Mouse (Mus musculus): ENCODE results near the gene Enox1. TPM values are rescaled to one million over a fixed set of nuclear protein-coding genes. Genes with fewer than 3 reads are reported as not detected.

The Enox1 gene
- polyA plus RNA-seq, 1 experiment from 2014 or later, result 8.0 TPM

GRCm38 (mm10) chr14:77159397-77159796, 2.8 kb downstream of the Enox1 start:
- WGBS, result 83% methylated on average over 5 of the region's 5 CpGs
- H3K27me3 ChIP-seq, result peaks cover 56% of the 10 kb centered on the region
- H3K27ac ChIP-seq, result no peak overlapping the region
- H3K4me1 ChIP-seq, result peaks cover 19% of the 10 kb centered on the region
- no peaks in the 10 kb centered on the region for H3K9me3 ChIP-seq (replicated peaks)
- no peak overlapping the region for H3K4me3 ChIP-seq (replicated peaks)
- no peak for ATAC-seq (replicated peaks; ENCODE audit: low FRiP score)
- H3K36me3 ChIP-seq, result no peaks in the 10 kb centered on the region
- H3K9ac ChIP-seq, result no peak overlapping the region
- H3K4me2 ChIP-seq, result no peak overlapping the region

GRCm38 (mm10) chr14:77162496-77162895, 5.9 kb downstream of the Enox1 start:
- 79% methylated on average over 3 of the region's 3 CpGs for WGBS
- Histone ChIP-seq H3K36me3 (no peaks in the 10 kb centered on the region), H3K4me3 (replicated peaks) (no peak overlapping the region), H3K4me1 (peaks cover 4% of the 10 kb centered on the region), H3K9ac (no peak overlapping the region), H3K27me3 (peaks cover 29% of the 10 kb centered on the region), H3K27ac (no peak overlapping the region), H3K4me2 (no peak overlapping the region), H3K9me3 (replicated peaks) (no peaks in the 10 kb centered on the region)
- no peak for ATAC-seq (replicated peaks; ENCODE audit: low FRiP score)

GRCm38 (mm10) chr14:77164396-77164795, 7.8 kb downstream of the Enox1 start:
- Histone ChIP-seq H3K27ac (no peak overlapping the region), H3K4me1 (no peaks in the 10 kb centered on the region), H3K9ac (no peak overlapping the region), H3K4me2 (no peak overlapping the region), H3K4me3 (replicated peaks) (no peak overlapping the region), H3K36me3 (no peaks in the 10 kb centered on the region), H3K27me3 (peaks cover 12% of the 10 kb centered on the region), H3K9me3 (replicated peaks) (no peaks in the 10 kb centered on the region)
- ATAC-seq (replicated peaks; ENCODE audit: low FRiP score), result no peak
- WGBS, result 64% methylated on average over 6 of the region's 6 CpGs

GRCm38 (mm10) chr14:77168161-77168560, 11.6 kb downstream of the Enox1 start:
- WGBS, result 87% methylated on average over 6 of the region's 6 CpGs
- H3K9me3 ChIP-seq (replicated peaks), result no peaks in the 10 kb centered on the region
- H3K4me3 ChIP-seq (replicated peaks), result no peak overlapping the region
- no peaks in the 10 kb centered on the region for H3K36me3 ChIP-seq
- H3K4me1 ChIP-seq, result no peaks in the 10 kb centered on the region
- H3K27ac ChIP-seq, result no peak overlapping the region
- H3K9ac ChIP-seq, result no peak overlapping the region
- no peak for ATAC-seq (replicated peaks; ENCODE audit: low FRiP score)
- no peak overlapping the region for H3K4me2 ChIP-seq
- no peaks in the 10 kb centered on the region for H3K27me3 ChIP-seq

GRCm38 (mm10) chr14:77174491-77174890, 17.9 kb downstream of the Enox1 start:
- ATAC-seq (replicated peaks; ENCODE audit: low FRiP score), result no peak
- 72% methylated on average over 15 of the region's 15 CpGs for WGBS
- Histone ChIP-seq H3K4me3 (replicated peaks) (no peak overlapping the region), H3K9me3 (replicated peaks) (no peaks in the 10 kb centered on the region), H3K27ac (no peak overlapping the region), H3K4me1 (no peaks in the 10 kb centered on the region), H3K9ac (no peak overlapping the region), H3K36me3 (no peaks in the 10 kb centered on the region), H3K27me3 (no peaks in the 10 kb centered on the region), H3K4me2 (no peak overlapping the region)

- no peak overlapping the region for H3K4me2 ChIP-seq
- H3K27ac ChIP-seq, result no peak overlapping the region
- 84% methylated on average over 9 of the region's 9 CpGs for WGBS
- no peak overlapping the region for H3K4me3 ChIP-seq (replicated peaks)
- H3K36me3 ChIP-seq, result no peaks in the 10 kb centered on the region
- H3K27me3 ChIP-seq, result no peaks in the 10 kb centered on the region
- no peak for ATAC-seq (replicated peaks; ENCODE audit: low FRiP score)
- H3K9ac ChIP-seq, result no peak overlapping the region
- no peaks in the 10 kb centered on the region for H3K4me1 ChIP-seq
- H3K9me3 ChIP-seq (replicated peaks), result no peaks in the 10 kb centered on the region
Observed at GRCm38 (mm10) chr14:77174931-77175330, 18.4 kb downstream of the Enox1 start.

GRCm38 (mm10) chr14:77180241-77180640, 23.7 kb downstream of the Enox1 start:
- H3K27ac ChIP-seq, result no peak overlapping the region
- no peak overlapping the region for H3K4me3 ChIP-seq (replicated peaks)
- no peak overlapping the region for H3K4me2 ChIP-seq
- H3K9me3 ChIP-seq (replicated peaks), result no peaks in the 10 kb centered on the region
- no peak for ATAC-seq (replicated peaks; ENCODE audit: low FRiP score)
- no peak overlapping the region for H3K9ac ChIP-seq
- H3K36me3 ChIP-seq, result no peaks in the 10 kb centered on the region
- H3K27me3 ChIP-seq, result no peaks in the 10 kb centered on the region
- no peaks in the 10 kb centered on the region for H3K4me1 ChIP-seq
- 88% methylated on average over 7 of the region's 7 CpGs for WGBS

GRCm38 (mm10) chr14:77180753-77181374, 24.3 kb downstream of the Enox1 start:
- no peaks in the 10 kb centered on the region for H3K4me1 ChIP-seq
- no peak for ATAC-seq (replicated peaks; ENCODE audit: low FRiP score)

GRCm38 (mm10) chr14:77183491-77183890, 26.9 kb downstream of the Enox1 start:
- H3K9me3 ChIP-seq (replicated peaks), result no peaks in the 10 kb centered on the region
- no peak overlapping the region for H3K4me2 ChIP-seq
- H3K9ac ChIP-seq, result no peak overlapping the region
- H3K27me3 ChIP-seq, result no peaks in the 10 kb centered on the region
- H3K36me3 ChIP-seq, result no peaks in the 10 kb centered on the region
- WGBS, result 87% methylated on average over 5 of the region's 5 CpGs
- no peaks in the 10 kb centered on the region for H3K4me1 ChIP-seq
- ATAC-seq (replicated peaks; ENCODE audit: low FRiP score), result no peak
- H3K27ac ChIP-seq, result no peak overlapping the region
- no peak overlapping the region for H3K4me3 ChIP-seq (replicated peaks)

More at GRCm38 (mm10) chr14:77180753-77181374, 24.3 kb downstream of the Enox1 start:
- H3K27ac ChIP-seq, result no peak overlapping the region
- H3K9ac ChIP-seq, result no peak overlapping the region
- no peak overlapping the region for H3K4me2 ChIP-seq
- H3K9me3 ChIP-seq (replicated peaks), result no peaks in the 10 kb centered on the region
- no peaks in the 10 kb centered on the region for H3K36me3 ChIP-seq
- 67% methylated on average over 13 of the region's 13 CpGs for WGBS
- no peak overlapping the region for H3K4me3 ChIP-seq (replicated peaks)
- H3K27me3 ChIP-seq, result no peaks in the 10 kb centered on the region

- 30% methylated on average over 2 of the region's 2 CpGs for WGBS
- Histone ChIP-seq H3K27me3 (no peaks in the 10 kb centered on the region), H3K27ac (no peak overlapping the region), H3K36me3 (no peaks in the 10 kb centered on the region), H3K9ac (no peak overlapping the region), H3K4me2 (no peak overlapping the region), H3K4me1 (peaks cover 4% of the 10 kb centered on the region; the same call in 1 of the 2 replicates), H3K4me3 (replicated peaks) (no peak overlapping the region), H3K9me3 (replicated peaks) (no peaks in the 10 kb centered on the region)
- ATAC-seq (replicated peaks; ENCODE audit: low FRiP score), result no peak
Observed at GRCm38 (mm10) chr14:77190158-77190557, 33.6 kb downstream of the Enox1 start.

- Histone ChIP-seq H3K4me3 (replicated peaks) (no peak overlapping the region), H3K27ac (peak overlapping the region; percentile 46), H3K9ac (no peak overlapping the region), H3K4me2 (peak overlapping the region; percentile 12; the same call in 1 of the 2 replicates), H3K27me3 (no peaks in the 10 kb centered on the region), H3K36me3 (no peaks in the 10 kb centered on the region), H3K9me3 (replicated peaks) (no peaks in the 10 kb centered on the region), H3K4me1 (peaks cover 26% of the 10 kb centered on the region)
- peak; percentile 43; the same call in 1 of the 2 replicates for ATAC-seq (replicated peaks; ENCODE audit: low FRiP score)
- 15% methylated on average over 18 of the region's 18 CpGs for WGBS
Observed at GRCm38 (mm10) chr14:77195314-77196020, 38.9 kb downstream of the Enox1 start.

GRCm38 (mm10) chr14:77196246-77196645, 39.7 kb downstream of the Enox1 start:
- peak; percentile 89 for ATAC-seq (replicated peaks; ENCODE audit: low FRiP score)
- Histone ChIP-seq H3K4me1 (peaks cover 26% of the 10 kb centered on the region), H3K9me3 (replicated peaks) (no peaks in the 10 kb centered on the region), H3K4me3 (replicated peaks) (no peak overlapping the region), H3K9ac (no peak overlapping the region), H3K27me3 (no peaks in the 10 kb centered on the region), H3K36me3 (no peaks in the 10 kb centered on the region), H3K4me2 (no peak overlapping the region), H3K27ac (peak overlapping the region; percentile 46; the same call in 1 of the 2 replicates)
- WGBS, result 29% methylated on average over 3 of the region's 3 CpGs
